Mouse (Mus musculus) MEL-GATA-1-ER (cell line): Measurements from ENCODE around the gene Dnm3.

Experiments
- DNase-seq: peaks from one replicate; pipeline ENCODE4 v3.0.0-alpha.2; 2012; ENCODE audit warnings: low read depth; ENCODE audit errors: extremely low read depth

Dnm3 gene

GRCm38 (mm10) chr1:162253971-162254641 lies 223.7 kb downstream of the Dnm3 start:
- no peak for DNase-seq

- DNase-seq = no peak
Observed at GRCm38 (mm10) chr1:162252869-162253268, 225.0 kb downstream of the Dnm3 start.

- DNase-seq = no peak
Observed at GRCm38 (mm10) chr1:162247216-162247615, 230.6 kb downstream of the Dnm3 start.

- DNase-seq = no peak
Observed at GRCm38 (mm10) chr1:162243651-162243990, 234.2 kb downstream of the Dnm3 start.

- DNase-seq = no peak
Observed at GRCm38 (mm10) chr1:162242980-162243650, 234.7 kb downstream of the Dnm3 start.

- DNase-seq = no peak
Observed at GRCm38 (mm10) chr1:162240720-162241119, 237.1 kb downstream of the Dnm3 start.

- no peak for DNase-seq
Observed at GRCm38 (mm10) chr1:162238646-162239045, 239.2 kb downstream of the Dnm3 start.

- DNase-seq = no peak
Observed at GRCm38 (mm10) chr1:162236624-162237159, 241.1 kb downstream of the Dnm3 start.

- no peak for DNase-seq
Observed at GRCm38 (mm10) chr1:162225621-162226147, 252.2 kb downstream of the Dnm3 start.

- DNase-seq = no peak
Observed at GRCm38 (mm10) chr1:162224817-162225605, 252.8 kb downstream of the Dnm3 start.

GRCm38 (mm10) chr1:162224061-162224460 lies 253.8 kb downstream of the Dnm3 start:
- no peak for DNase-seq

GRCm38 (mm10) chr1:162223258-162223940 lies 254.4 kb downstream of the Dnm3 start:
- no peak for DNase-seq

- DNase-seq = no peak
Observed at GRCm38 (mm10) chr1:162222353-162222752, 255.5 kb downstream of the Dnm3 start.

GRCm38 (mm10) chr1:162221801-162222301 lies 256.0 kb downstream of the Dnm3 start:
- no peak for DNase-seq

- DNase-seq = no peak
Observed at GRCm38 (mm10) chr1:162220891-162221290, 256.9 kb downstream of the Dnm3 start.

- no peak for DNase-seq
Observed at GRCm38 (mm10) chr1:162219781-162220180, 258.1 kb downstream of the Dnm3 start.

- DNase-seq = no peak
Observed at GRCm38 (mm10) chr1:162218530-162219180, 259.2 kb downstream of the Dnm3 start.

GRCm38 (mm10) chr1:162217340-162217974 lies 260.4 kb downstream of the Dnm3 start:
- no peak for DNase-seq

- no peak for DNase-seq
Observed at GRCm38 (mm10) chr1:162216656-162217055, 261.2 kb downstream of the Dnm3 start.

GRCm38 (mm10) chr1:162215743-162216142 lies 262.1 kb downstream of the Dnm3 start:
- DNase-seq = no peak
